Mouse (Mus musculus): Measurements from ENCODE around the gene Nme4. TPM values are rescaled to one million over a fixed set of nuclear protein-coding genes. Genes with fewer than 3 reads are reported as not detected.
A peak's percentile ranks its signal among the peaks of the same experiment; 100 is the strongest.
"Not testable (repeated sequence)": the region's sequence is repeated elsewhere in the genome, so short reads cannot be mapped to it uniquely, and the experiment has no call there.

The Nme4 gene
- polyA plus RNA-seq, 1 experiment from 2014 or later = 137 TPM

GRCm38 (mm10) chr17:26111024-26111423, 15.6 kb upstream of the Nme4 start:
- Histone ChIP-seq H3K27ac (no peak overlapping the region), H3K27me3 (ENCODE audit: insufficient read depth, poor library complexity, severe bottlenecking) (peaks cover 59% of the 10 kb centered on the region), H3K9me3 (no peaks in the 10 kb centered on the region), H3K4me3 (no peak overlapping the region), H3K36me3 (no peaks in the 10 kb centered on the region), H3K4me1 (peaks cover 19% of the 10 kb centered on the region)
- DNase-seq (ENCODE audit: low spot score) = no peak
- WGBS = 4% methylated on average over 4 of the region's 4 CpGs

- peaks cover 19% of the 10 kb centered on the region for H3K4me1 ChIP-seq
- H3K4me3 ChIP-seq = no peak overlapping the region
- no peaks in the 10 kb centered on the region for H3K36me3 ChIP-seq
- DNase-seq (ENCODE audit: low spot score) = no peak
- peaks cover 50% of the 10 kb centered on the region for H3K27me3 ChIP-seq (ENCODE audit: insufficient read depth, poor library complexity, severe bottlenecking)
- H3K27ac ChIP-seq = no peak overlapping the region
- H3K9me3 ChIP-seq = no peaks in the 10 kb centered on the region
- WGBS = 28% methylated on average over 4 of the region's 4 CpGs
Measured at GRCm38 (mm10) chr17:26110156-26110555, 14.8 kb upstream of the Nme4 start.

GRCm38 (mm10) chr17:26105619-26106018, 10.2 kb upstream of the Nme4 start:
- Histone ChIP-seq H3K36me3 (no peaks in the 10 kb centered on the region), H3K27me3 (ENCODE audit: insufficient read depth, poor library complexity, severe bottlenecking) (peaks cover 7% of the 10 kb centered on the region), H3K9me3 (no peaks in the 10 kb centered on the region), H3K27ac (no peak overlapping the region), H3K4me1 (peaks cover 3% of the 10 kb centered on the region), H3K4me3 (no peak overlapping the region)
- DNase-seq (ENCODE audit: low spot score) = no peak
- WGBS = 37% methylated on average over 4 of the region's 4 CpGs

GRCm38 (mm10) chr17:26101478-26101877, 6.1 kb upstream of the Nme4 start:
- no peaks in the 10 kb centered on the region for H3K27me3 ChIP-seq (ENCODE audit: insufficient read depth, poor library complexity, severe bottlenecking)
- H3K4me1 ChIP-seq = peaks cover 3% of the 10 kb centered on the region
- WGBS = 34% methylated on average over 4 of the region's 4 CpGs
- no peak overlapping the region for H3K4me3 ChIP-seq
- H3K36me3 ChIP-seq = no peaks in the 10 kb centered on the region
- no peak for DNase-seq (ENCODE audit: low spot score)
- H3K27ac ChIP-seq = peak overlapping the region; percentile 42; the same call in 1 of the 2 replicates
- H3K9me3 ChIP-seq = no peaks in the 10 kb centered on the region

GRCm38 (mm10) chr17:26100166-26100565, 4.8 kb upstream of the Nme4 start:
- Histone ChIP-seq H3K4me1 (peaks cover 7% of the 10 kb centered on the region), H3K9me3 (no peaks in the 10 kb centered on the region), H3K27me3 (ENCODE audit: insufficient read depth, poor library complexity, severe bottlenecking) (no peaks in the 10 kb centered on the region), H3K4me3 (no peak overlapping the region), H3K36me3 (no peaks in the 10 kb centered on the region), H3K27ac (no peak overlapping the region)
- no peak for DNase-seq (ENCODE audit: low spot score)
- 42% methylated on average over 2 of the region's 2 CpGs for WGBS

- not testable (repeated sequence) for H3K4me3 ChIP-seq; H3K27ac ChIP-seq; H3K27me3 ChIP-seq (ENCODE audit: insufficient read depth, poor library complexity, severe bottlenecking); DNase-seq (ENCODE audit: low spot score); H3K9me3 ChIP-seq; H3K36me3 ChIP-seq
- WGBS = 71% methylated on average over 3 of the region's 3 CpGs
- H3K4me1 ChIP-seq = peaks cover 16% of the 10 kb centered on the region
Measured at GRCm38 (mm10) chr17:26099316-26099715, 3.9 kb upstream of the Nme4 start.

- 89% methylated on average over 7 of the region's 7 CpGs for WGBS
- DNase-seq (ENCODE audit: low spot score) = no peak
- Histone ChIP-seq H3K36me3 (peaks cover 3% of the 10 kb centered on the region; the same call in 1 of the 2 replicates), H3K4me3 (no peak overlapping the region), H3K27me3 (ENCODE audit: insufficient read depth, poor library complexity, severe bottlenecking) (no peaks in the 10 kb centered on the region), H3K4me1 (peaks cover 21% of the 10 kb centered on the region), H3K9me3 (no peaks in the 10 kb centered on the region), H3K27ac (no peak overlapping the region)
Measured at GRCm38 (mm10) chr17:26098461-26098860, 3.1 kb upstream of the Nme4 start.

DNA sequence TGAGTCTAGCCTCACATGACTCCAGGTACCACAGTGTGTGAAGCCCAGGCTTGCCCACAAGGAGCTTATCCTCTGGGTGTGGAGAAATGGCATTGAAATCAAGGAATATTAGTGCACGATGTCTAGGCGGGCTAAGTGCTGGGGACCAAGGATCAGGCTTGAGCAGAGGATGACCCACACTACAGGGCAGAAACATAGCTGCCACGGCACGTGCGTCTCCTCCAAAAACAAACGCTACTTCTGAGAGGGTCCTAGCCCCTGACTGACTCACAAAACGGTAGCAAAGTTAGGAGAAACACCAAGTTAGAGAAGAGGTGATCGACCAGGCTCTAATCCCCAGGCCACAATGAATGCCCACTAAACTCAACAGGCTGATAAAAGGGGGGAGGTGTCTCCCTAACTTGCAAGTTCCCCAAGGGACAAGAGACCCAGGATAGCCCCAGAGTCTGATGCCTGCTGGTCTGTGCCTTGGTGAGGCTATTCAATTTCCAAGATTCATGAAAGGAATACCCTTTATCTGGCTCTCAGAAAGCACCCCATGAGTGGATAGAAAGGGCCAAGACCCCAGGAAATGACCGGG, 781 bp downstream of the Nme4 start:
- H3K27ac ChIP-seq = peak overlapping the region; percentile 98
- H3K4me1 ChIP-seq = peaks cover 18% of the 10 kb centered on the region
- peak overlapping the region; percentile 88 for H3K4me3 ChIP-seq
- H3K9me3 ChIP-seq = no peaks in the 10 kb centered on the region
- DNase-seq (ENCODE audit: low spot score) = no peak
- WGBS = 20% methylated on average over 9 of the region's 9 CpGs
- H3K27me3 ChIP-seq (ENCODE audit: insufficient read depth, poor library complexity, severe bottlenecking) = no peaks in the 10 kb centered on the region
- H3K36me3 ChIP-seq = peaks cover 20% of the 10 kb centered on the region

GRCm38 (mm10) chr17:26089905-26090632, 5.3 kb downstream of the Nme4 start, which contains the start of gene Decr2:
Decr2 (minus strand) TSS chr17:26090337.
- Histone ChIP-seq H3K9me3 (no peaks in the 10 kb centered on the region), H3K36me3 (peaks cover 24% of the 10 kb centered on the region), H3K27ac (peak within 1 kb of the TSS; percentile 84), H3K4me1 (peaks cover 12% of the 10 kb centered on the region), H3K27me3 (ENCODE audit: insufficient read depth, poor library complexity, severe bottlenecking) (no peaks in the 10 kb centered on the region), H3K4me3 (peak within 1 kb of the TSS; percentile 68)
- 2% methylated on average over 32 of the region's 32 CpGs for WGBS
- DNase-seq (ENCODE audit: low spot score) = peak; percentile 95

- H3K27me3 ChIP-seq (ENCODE audit: insufficient read depth, poor library complexity, severe bottlenecking) = no peaks in the 10 kb centered on the region
- WGBS = 83% methylated on average over 9 of the region's 9 CpGs
- DNase-seq (ENCODE audit: low spot score) = no peak
- H3K9me3 ChIP-seq = no peaks in the 10 kb centered on the region
- no peak overlapping the region for H3K4me3 ChIP-seq
- peaks cover 23% of the 10 kb centered on the region for H3K36me3 ChIP-seq
- H3K4me1 ChIP-seq = no peaks in the 10 kb centered on the region; the same call in 1 of the 2 replicates
- no peak overlapping the region for H3K27ac ChIP-seq
Measured at GRCm38 (mm10) chr17:26087059-26087564, 8.3 kb downstream of the Nme4 start.

DNA sequence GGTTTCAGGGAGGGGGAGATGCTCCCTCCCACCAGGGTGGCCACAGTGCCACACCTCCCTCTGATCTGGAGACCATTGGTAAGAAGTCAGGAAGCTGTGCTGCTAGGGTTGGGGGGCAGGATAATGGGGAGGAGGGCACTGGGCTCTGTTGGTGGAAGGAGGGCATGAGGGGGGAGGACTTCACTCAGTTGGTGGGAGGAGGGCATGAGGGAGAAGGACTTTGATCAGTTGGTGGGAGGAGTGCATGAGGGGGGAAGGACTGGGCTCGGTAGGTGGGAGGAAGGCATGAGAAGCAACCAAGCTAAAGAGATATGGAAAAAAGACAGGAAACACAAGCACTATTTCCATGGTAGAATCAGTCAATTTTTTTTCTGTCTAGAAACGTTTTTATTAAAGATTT, 14.5 kb downstream of the Nme4 start:
- 36% methylated on average over 2 of the region's 2 CpGs for WGBS

DNA sequence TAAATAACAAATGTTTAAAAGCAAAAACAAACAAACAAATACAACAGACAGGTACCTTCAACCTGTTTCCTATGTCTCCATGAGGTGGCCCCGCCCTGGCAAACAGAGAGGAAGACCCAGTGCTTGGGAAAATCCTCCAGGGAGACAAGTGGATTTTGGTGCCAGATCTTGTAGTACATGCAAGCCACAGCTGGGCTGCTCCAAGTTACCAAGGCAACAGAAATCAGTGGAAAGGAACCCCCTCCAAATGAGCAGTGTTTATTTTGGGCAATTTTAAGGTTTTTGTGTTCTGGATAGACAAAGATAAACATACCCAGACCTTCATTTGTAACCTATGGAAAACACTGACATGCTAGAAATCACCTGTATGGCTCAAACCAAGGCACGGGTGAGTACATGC, 16.6 kb downstream of the Nme4 start:
- Histone ChIP-seq H3K9me3 (no peaks in the 10 kb centered on the region), H3K4me3 (no peak overlapping the region), H3K36me3 (peaks cover 16% of the 10 kb centered on the region), H3K27me3 (ENCODE audit: insufficient read depth, poor library complexity, severe bottlenecking) (0 out of 2 replicates have a peak, but pooled peaks cover 7% of the 10 kb centered on the region), H3K4me1 (0 out of 2 replicates have a peak, but pooled peaks cover 4% of the 10 kb centered on the region), H3K27ac (no peak overlapping the region)
- 83% methylated on average over 2 of the region's 2 CpGs for WGBS
- no peak for DNase-seq (ENCODE audit: low spot score)

More for the DNA sequence above, 14.5 kb downstream of the Nme4 start:
- H3K36me3 ChIP-seq = peaks cover 16% of the 10 kb centered on the region
- H3K27me3 ChIP-seq (ENCODE audit: insufficient read depth, poor library complexity, severe bottlenecking) = 0 out of 2 replicates have a peak, but pooled peaks cover under 1% of the 10 kb centered on the region
- DNase-seq (ENCODE audit: low spot score) = no peak
- H3K9me3 ChIP-seq = no peaks in the 10 kb centered on the region
- H3K4me1 ChIP-seq = 0 out of 2 replicates have a peak, but pooled peaks cover 4% of the 10 kb centered on the region
- H3K27ac ChIP-seq = no peak overlapping the region
- H3K4me3 ChIP-seq = no peak overlapping the region

DNA sequence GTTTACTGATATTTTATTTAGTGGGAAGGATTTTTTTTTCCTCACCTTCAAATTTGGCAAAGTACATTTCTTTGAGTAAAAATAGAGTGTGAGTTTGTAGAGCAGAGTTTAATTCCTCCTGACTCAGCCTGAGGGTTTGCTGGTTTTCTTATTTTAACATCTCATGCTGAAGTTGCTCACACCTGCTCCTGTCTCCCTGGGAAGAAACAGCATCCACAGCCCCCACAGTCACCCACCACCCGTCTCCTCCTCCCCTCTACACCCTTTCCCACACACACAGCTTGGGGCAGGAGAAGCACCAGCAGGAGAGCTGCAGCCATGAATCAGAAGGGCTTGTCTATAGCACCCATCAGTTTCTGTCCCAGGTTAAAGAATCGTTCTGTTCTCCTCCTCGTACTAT, 20.2 kb downstream of the Nme4 start:
- Histone ChIP-seq H3K9me3 (no peaks in the 10 kb centered on the region), H3K27me3 (ENCODE audit: insufficient read depth, poor library complexity, severe bottlenecking) (peaks cover 13% of the 10 kb centered on the region; the same call in 1 of the 2 replicates), H3K36me3 (no peaks in the 10 kb centered on the region), H3K4me1 (no peaks in the 10 kb centered on the region), H3K27ac (no peak overlapping the region), H3K4me3 (no peak overlapping the region)
- DNase-seq (ENCODE audit: low spot score) = no peak
- WGBS = 56% methylated on average over 3 of the region's 3 CpGs
